Mouse (Mus musculus) ES-E14 (cell line): ENCODE results near the gene Smpd4. TPM values are rescaled to one million over a fixed set of nuclear protein-coding genes. Genes with fewer than 3 reads are reported as not detected.

Experiments
- DNase-seq: peaks from one replicate; pipeline ENCODE4 v3.0.0-alpha.2; 2013; ENCODE audit warnings: low read depth, low spot score
- H3K27ac ChIP-seq: 2 replicates; pipeline ENCODE4 v1.5.1; 2012; ENCODE audit warnings: low read depth, mild to moderate bottlenecking, low read length, moderate library complexity, mixed read lengths; ENCODE audit not compliant: poor library complexity, insufficient read depth, severe bottlenecking
- H3K36me3 ChIP-seq: 2 replicates; pipeline ENCODE4 v1.6.1; 2012; ENCODE audit warnings: mild to moderate bottlenecking, low read length, moderate library complexity, mixed read lengths; ENCODE audit not compliant: control insufficient read depth, poor library complexity, insufficient read depth, severe bottlenecking
- H3K4me1 ChIP-seq, 2 experiments: fragments of 150-350 bp in 1 of 2; sonication (generic) in 1 of 2; 2 replicates each; pipeline ENCODE4 v1.6.1; 2012; ENCODE audit warnings: low read length in 2 of 2, mild to moderate bottlenecking in 1 of 2, mixed read lengths in 1 of 2; ENCODE audit not compliant: control insufficient read depth in 2 of 2, insufficient read depth in 2 of 2, poor library complexity in 1 of 2
- H3K4me3 ChIP-seq, 2 experiments: fragments of 150-350 bp in 1 of 2; sonication (generic) in 1 of 2; 2 replicates each; pipeline ENCODE4 v1.5.1; 2012; ENCODE audit warnings: low read length in 2 of 2, low read depth in 1 of 2, mild to moderate bottlenecking in 1 of 2, mixed read lengths in 1 of 2; ENCODE audit not compliant: insufficient read depth in 1 of 2, poor library complexity in 1 of 2, severe bottlenecking in 1 of 2
- H3K9ac ChIP-seq: 2 replicates; pipeline ENCODE4 v1.6.1; 2012; ENCODE audit warnings: low read depth, mild to moderate bottlenecking, low read length, mixed read lengths; ENCODE audit not compliant: poor library complexity, insufficient read depth, severe bottlenecking
- H3K9me3 ChIP-seq: fragments of 150-350 bp; sonication (generic); 2 replicates; pipeline ENCODE4 v1.6.1; 2012; ENCODE audit warnings: low read depth, mild to moderate bottlenecking, low read length; ENCODE audit not compliant: control insufficient read depth, insufficient read depth
- CHD2 ChIP-seq: IDR thresholded peaks from 2 replicates; pipeline ENCODE4 v1.6.1; 2014; ENCODE audit warnings: mild to moderate bottlenecking, low read depth, low read length, inconsistent platforms
- HCFC1 ChIP-seq: IDR thresholded peaks from 2 replicates; pipeline ENCODE4 v1.6.1; 2012; ENCODE audit warnings: low read length, inconsistent platforms, borderline replicate concordance; ENCODE audit not compliant: insufficient read depth
- MAFK ChIP-seq: IDR thresholded peaks from 2 replicates; pipeline ENCODE4 v1.6.1; 2014; ENCODE audit warnings: mild to moderate bottlenecking, low read depth, low read length, inconsistent platforms; ENCODE audit not compliant: insufficient read depth
- ZC3H11A ChIP-seq: IDR thresholded peaks from 2 replicates; pipeline ENCODE4 v1.6.1; 2012; ENCODE audit warnings: low read depth, mild to moderate bottlenecking, inconsistent platforms, low read length, borderline replicate concordance
- ZNF384 ChIP-seq: IDR thresholded peaks from 2 replicates; pipeline ENCODE4 v1.6.1; 2012; ENCODE audit warnings: low read depth, low read length, inconsistent platforms
- in situ Hi-C, 2 experiments: fragments of 600-800 bp; cut with MboI; formaldehyde crosslinking; loops; one replicate each; pipeline ENCODE4 v1.15.1; 2025; ENCODE audit warnings: low sequenced_read_pairs in 2 of 2, inconsistent platforms in 1 of 2; ENCODE audit not compliant: unreplicated experiment in 2 of 2
- total RNA-seq: library from RNA; depleted of rRNA; stranded (reverse); fragments of 300-350 nt; gene quantifications from 2 replicates; pipeline ENCODE4 v1.2.3, GENCODE M21; 2012

The Smpd4 gene
- total RNA-seq, 1 experiment: 123 TPM

- in situ Hi-C loops: no loop called here
- H3K9ac ChIP-seq: no peak overlapping the region
- H3K9me3 ChIP-seq: no peaks in the 10 kb centered on the region
- H3K4me3 ChIP-seq: no peak overlapping the region
- H3K36me3 ChIP-seq: peaks cover 57% of the 10 kb centered on the region
- H3K4me1 ChIP-seq: 0 out of 4 replicates have a peak, but pooled peaks cover 0 to 2% of the 10 kb centered on the region in 2 experiments
- H3K27ac ChIP-seq: no peak overlapping the region
- no peak for DNase-seq
- no peak for TF ChIP-seq CHD2
- TF ChIP-seq ZNF384: no peak
Observed at GRCm38 (mm10) chr16:17640706-17641105, 21.6 kb downstream of the Smpd4 start.

- no peak for DNase-seq
- in situ Hi-C loops: no loop called here
- H3K36me3 ChIP-seq: peaks cover 53% of the 10 kb centered on the region
- H3K9me3 ChIP-seq: no peaks in the 10 kb centered on the region
- no peak overlapping the region for H3K4me3 ChIP-seq
- H3K9ac ChIP-seq: no peak overlapping the region
- H3K4me1 ChIP-seq: 0 out of 4 replicates have a peak, but pooled peaks cover 0 to 2% of the 10 kb centered on the region in 2 experiments
- H3K27ac ChIP-seq: no peak overlapping the region
- TF ChIP-seq MAFK (no peak), ZC3H11A (no peak), ZNF384 (no peak), CHD2 (no peak), HCFC1 (no peak)
Observed at GRCm38 (mm10) chr16:17641301-17641700, 22.1 kb downstream of the Smpd4 start.

- H3K27ac ChIP-seq: no peak overlapping the region
- TF ChIP-seq MAFK (no peak), CHD2 (no peak)
- in situ Hi-C loops: no loop called here
- H3K9me3 ChIP-seq: no peaks in the 10 kb centered on the region
- H3K4me1 ChIP-seq: peaks cover 2% of the 10 kb centered on the region in 2 experiments; a peak in 2 of 4 replicates
- peaks cover 53% of the 10 kb centered on the region for H3K36me3 ChIP-seq
- no peak overlapping the region for H3K9ac ChIP-seq
- no peak overlapping the region for H3K4me3 ChIP-seq
- DNase-seq: no peak
Observed at GRCm38 (mm10) chr16:17642311-17642710, 23.2 kb downstream of the Smpd4 start.

GRCm38 (mm10) chr16:17643437-17643990, 24.4 kb downstream of the Smpd4 start:
- Histone ChIP-seq H3K27ac (no peak overlapping the region), H3K9me3 (no peaks in the 10 kb centered on the region), H3K36me3 (peaks cover 46% of the 10 kb centered on the region), H3K4me1 (peaks cover 2 to 3% of the 10 kb centered on the region in 2 experiments; a peak in 2 of 4 replicates), H3K9ac (no peak overlapping the region), H3K4me3 (no peak overlapping the region)
- in situ Hi-C loops: no loop called here
- no peak for DNase-seq
- TF ChIP-seq ZNF384 (no peak), CHD2 (no peak)

GRCm38 (mm10) chr16:17646310-17647114, 27.4 kb downstream of the Smpd4 start, which contains the start of gene Ccdc74a:
Ccdc74a (plus strand) TSS chr16:17646470.
- peak; percentile 55 for DNase-seq
- Histone ChIP-seq H3K27ac (no peak within 1 kb of the TSS), H3K4me1 (peaks cover 2 to 3% of the 10 kb centered on the region in 2 experiments; a peak in 2 of 4 replicates), H3K9ac (peak within 1 kb of the TSS; percentile 68), H3K9me3 (no peaks in the 10 kb centered on the region), H3K36me3 (peaks cover 25% of the 10 kb centered on the region), H3K4me3 (peak within 1 kb of the TSS; percentile 64 to 67)
- TF ChIP-seq HCFC1 (no peak), ZC3H11A (no peak), MAFK (no peak), ZNF384 (no peak), CHD2 (no peak)
- in situ Hi-C loops: no loop called here
